Mouse (Mus musculus): ENCODE measurements around the gene Psmd12. TPM values are rescaled to one million over a fixed set of nuclear protein-coding genes. Genes with fewer than 3 reads are reported as not detected.
A peak's percentile ranks its signal among the peaks of the same experiment; 100 is the strongest.

Psmd12 gene
- polyA plus RNA-seq, 1 experiment from 2014 or later, result 172 TPM

- no peak overlapping the region for H3K9ac ChIP-seq (ENCODE audit: low read length)
- peak overlapping the region; percentile 33 for H3K4me2 ChIP-seq (ENCODE audit: low read length)
- no peaks in the 10 kb centered on the region for H3K9me3 ChIP-seq (ENCODE audit: control insufficient read depth, low read length)
- no peaks in the 10 kb centered on the region for H3K27me3 ChIP-seq (replicated peaks; ENCODE audit: control insufficient read depth, insufficient read depth, low read length)
- H3K4me1 ChIP-seq (replicated peaks; ENCODE audit: control insufficient read depth, insufficient read depth, low read length), result peaks cover 22% of the 10 kb centered on the region
- no peak; the same call in 1 of the 2 replicates for ATAC-seq (replicated peaks; ENCODE audit: low FRiP score, low TSS enrichment, low read depth)
- no peak for DNase-seq (ENCODE audit: low spot score)
- H3K4me3 ChIP-seq (ENCODE audit: low read depth, low read length), result no peak overlapping the region
- no peaks in the 10 kb centered on the region for H3K36me3 ChIP-seq (ENCODE audit: control insufficient read depth, insufficient read depth, low read length)
- 40% methylated on average over 19 of the region's 19 CpGs for WGBS
- no peak overlapping the region for H3K27ac ChIP-seq (ENCODE audit: low read depth)
These were observed 24.5 kb upstream of the Psmd12 start for GRCm38 (mm10) chr11:107454546-107455462.

GRCm38 (mm10) chr11:107457282-107457681 is 22.0 kb upstream of the Psmd12 start:
- no peak overlapping the region for H3K27ac ChIP-seq (ENCODE audit: low read depth)
- no peak for DNase-seq (ENCODE audit: low spot score)
- no peaks in the 10 kb centered on the region for H3K9me3 ChIP-seq (ENCODE audit: control insufficient read depth, low read length)
- no peak for ATAC-seq (replicated peaks; ENCODE audit: low FRiP score, low TSS enrichment, low read depth)
- peaks cover 14% of the 10 kb centered on the region for H3K4me1 ChIP-seq (replicated peaks; ENCODE audit: control insufficient read depth, insufficient read depth, low read length)
- H3K36me3 ChIP-seq (ENCODE audit: control insufficient read depth, insufficient read depth, low read length), result no peaks in the 10 kb centered on the region
- H3K4me3 ChIP-seq (ENCODE audit: low read depth, low read length), result no peak overlapping the region
- no peak overlapping the region for H3K9ac ChIP-seq (ENCODE audit: low read length)
- H3K4me2 ChIP-seq (ENCODE audit: low read length), result no peak overlapping the region
- no peaks in the 10 kb centered on the region for H3K27me3 ChIP-seq (replicated peaks; ENCODE audit: control insufficient read depth, insufficient read depth, low read length)
- 91% methylated on average over 3 of the region's 3 CpGs for WGBS

GRCm38 (mm10) chr11:107458286-107458685 is 21.0 kb upstream of the Psmd12 start:
- no peak overlapping the region for H3K4me2 ChIP-seq (ENCODE audit: low read length)
- no peak overlapping the region for H3K27ac ChIP-seq (ENCODE audit: low read depth)
- no peaks in the 10 kb centered on the region for H3K36me3 ChIP-seq (ENCODE audit: control insufficient read depth, insufficient read depth, low read length)
- H3K27me3 ChIP-seq (replicated peaks; ENCODE audit: control insufficient read depth, insufficient read depth, low read length), result no peaks in the 10 kb centered on the region
- H3K9ac ChIP-seq (ENCODE audit: low read length), result no peak overlapping the region
- ATAC-seq (replicated peaks; ENCODE audit: low FRiP score, low TSS enrichment, low read depth), result no peak
- WGBS, result 68% methylated on average over 12 of the region's 12 CpGs
- H3K4me1 ChIP-seq (replicated peaks; ENCODE audit: control insufficient read depth, insufficient read depth, low read length), result peaks cover 14% of the 10 kb centered on the region
- no peak overlapping the region for H3K4me3 ChIP-seq (ENCODE audit: low read depth, low read length)
- no peak for DNase-seq (ENCODE audit: low spot score)
- no peaks in the 10 kb centered on the region for H3K9me3 ChIP-seq (ENCODE audit: control insufficient read depth, low read length)

- Histone ChIP-seq H3K4me3 (ENCODE audit: low read depth, low read length) (no peak overlapping the region), H3K9ac (ENCODE audit: low read length) (no peak overlapping the region), H3K36me3 (ENCODE audit: control insufficient read depth, insufficient read depth, low read length) (no peaks in the 10 kb centered on the region), H3K27ac (ENCODE audit: low read depth) (no peak overlapping the region), H3K4me2 (ENCODE audit: low read length) (no peak overlapping the region), H3K4me1 (replicated peaks; ENCODE audit: control insufficient read depth, insufficient read depth, low read length) (peaks cover 14% of the 10 kb centered on the region), H3K9me3 (ENCODE audit: control insufficient read depth, low read length) (no peaks in the 10 kb centered on the region), H3K27me3 (replicated peaks; ENCODE audit: control insufficient read depth, insufficient read depth, low read length) (no peaks in the 10 kb centered on the region)
- 84% methylated on average over 7 of the region's 7 CpGs for WGBS
- ATAC-seq (replicated peaks; ENCODE audit: low FRiP score, low TSS enrichment, low read depth), result no peak
- DNase-seq (ENCODE audit: low spot score), result no peak
These were observed 20.3 kb upstream of the Psmd12 start for GRCm38 (mm10) chr11:107458986-107459385.

GRCm38 (mm10) chr11:107459828-107460227 is 19.5 kb upstream of the Psmd12 start:
- no peak for ATAC-seq (replicated peaks; ENCODE audit: low FRiP score, low TSS enrichment, low read depth)
- H3K4me2 ChIP-seq (ENCODE audit: low read length), result no peak overlapping the region
- no peak for DNase-seq (ENCODE audit: low spot score)
- H3K36me3 ChIP-seq (ENCODE audit: control insufficient read depth, insufficient read depth, low read length), result no peaks in the 10 kb centered on the region
- peaks cover 12% of the 10 kb centered on the region for H3K4me1 ChIP-seq (replicated peaks; ENCODE audit: control insufficient read depth, insufficient read depth, low read length)
- H3K4me3 ChIP-seq (ENCODE audit: low read depth, low read length), result no peak overlapping the region
- no peak overlapping the region for H3K27ac ChIP-seq (ENCODE audit: low read depth)
- 87% methylated on average over 7 of the region's 7 CpGs for WGBS
- H3K9me3 ChIP-seq (ENCODE audit: control insufficient read depth, low read length), result no peaks in the 10 kb centered on the region
- no peaks in the 10 kb centered on the region for H3K27me3 ChIP-seq (replicated peaks; ENCODE audit: control insufficient read depth, insufficient read depth, low read length)
- no peak overlapping the region for H3K9ac ChIP-seq (ENCODE audit: low read length)

- no peaks in the 10 kb centered on the region for H3K36me3 ChIP-seq (ENCODE audit: control insufficient read depth, insufficient read depth, low read length)
- no peak overlapping the region for H3K4me2 ChIP-seq (ENCODE audit: low read length)
- WGBS, result 94% methylated on average over 3 of the region's 3 CpGs
- no peak for DNase-seq (ENCODE audit: low spot score)
- H3K4me1 ChIP-seq (replicated peaks; ENCODE audit: control insufficient read depth, insufficient read depth, low read length), result peaks cover 5% of the 10 kb centered on the region; the same call in 1 of the 2 replicates
- H3K27ac ChIP-seq (ENCODE audit: low read depth), result no peak overlapping the region
- H3K27me3 ChIP-seq (replicated peaks; ENCODE audit: control insufficient read depth, insufficient read depth, low read length), result no peaks in the 10 kb centered on the region
- H3K9ac ChIP-seq (ENCODE audit: low read length), result no peak overlapping the region
- no peaks in the 10 kb centered on the region for H3K9me3 ChIP-seq (ENCODE audit: control insufficient read depth, low read length)
- H3K4me3 ChIP-seq (ENCODE audit: low read depth, low read length), result no peak overlapping the region
- ATAC-seq (replicated peaks; ENCODE audit: low FRiP score, low TSS enrichment, low read depth), result no peak
These were observed 16.8 kb upstream of the Psmd12 start for GRCm38 (mm10) chr11:107462478-107462877.

- H3K4me2 ChIP-seq (ENCODE audit: low read length), result no peak overlapping the region
- DNase-seq (ENCODE audit: low spot score) (no peak), ATAC-seq (replicated peaks; ENCODE audit: low FRiP score, low TSS enrichment, low read depth) (no peak)
- no peaks in the 10 kb centered on the region for H3K9me3 ChIP-seq (ENCODE audit: control insufficient read depth, low read length)
- H3K4me3 ChIP-seq (ENCODE audit: low read depth, low read length), result no peak overlapping the region
- H3K36me3 ChIP-seq (ENCODE audit: control insufficient read depth, insufficient read depth, low read length), result no peaks in the 10 kb centered on the region
- H3K27me3 ChIP-seq (replicated peaks; ENCODE audit: control insufficient read depth, insufficient read depth, low read length), result no peaks in the 10 kb centered on the region
- H3K9ac ChIP-seq (ENCODE audit: low read length), result no peak overlapping the region
- peaks cover 7% of the 10 kb centered on the region for H3K4me1 ChIP-seq (replicated peaks; ENCODE audit: control insufficient read depth, insufficient read depth, low read length)
- no peak overlapping the region for H3K27ac ChIP-seq (ENCODE audit: low read depth)
- WGBS, result 57% methylated on average over 12 of the region's 12 CpGs
These were observed 16.0 kb upstream of the Psmd12 start for GRCm38 (mm10) chr11:107463251-107463681.

- no peak overlapping the region for H3K4me3 ChIP-seq (ENCODE audit: low read depth, low read length)
- no peak overlapping the region for H3K27ac ChIP-seq (ENCODE audit: low read depth)
- H3K4me2 ChIP-seq (ENCODE audit: low read length), result no peak overlapping the region
- no peaks in the 10 kb centered on the region for H3K9me3 ChIP-seq (ENCODE audit: control insufficient read depth, low read length)
- H3K4me1 ChIP-seq (replicated peaks; ENCODE audit: control insufficient read depth, insufficient read depth, low read length), result peaks cover 8% of the 10 kb centered on the region
- no peaks in the 10 kb centered on the region for H3K36me3 ChIP-seq (ENCODE audit: control insufficient read depth, insufficient read depth, low read length)
- no peaks in the 10 kb centered on the region for H3K27me3 ChIP-seq (replicated peaks; ENCODE audit: control insufficient read depth, insufficient read depth, low read length)
- DNase-seq (ENCODE audit: low spot score), result no peak
- no peak overlapping the region for H3K9ac ChIP-seq (ENCODE audit: low read length)
- no peak for ATAC-seq (replicated peaks; ENCODE audit: low FRiP score, low TSS enrichment, low read depth)
- 65% methylated on average over 6 of the region's 6 CpGs for WGBS
These were observed 15.1 kb upstream of the Psmd12 start for GRCm38 (mm10) chr11:107464141-107464540.

- 93% methylated on average over 4 of the region's 4 CpGs for WGBS
- DNase-seq (ENCODE audit: low spot score), result no peak
- Histone ChIP-seq H3K9me3 (ENCODE audit: control insufficient read depth, low read length) (no peaks in the 10 kb centered on the region), H3K9ac (ENCODE audit: low read length) (no peak overlapping the region), H3K4me2 (ENCODE audit: low read length) (no peak overlapping the region), H3K4me1 (replicated peaks; ENCODE audit: control insufficient read depth, insufficient read depth, low read length) (peaks cover 8% of the 10 kb centered on the region), H3K27me3 (replicated peaks; ENCODE audit: control insufficient read depth, insufficient read depth, low read length) (no peaks in the 10 kb centered on the region), H3K36me3 (ENCODE audit: control insufficient read depth, insufficient read depth, low read length) (no peaks in the 10 kb centered on the region), H3K4me3 (ENCODE audit: low read depth, low read length) (no peak overlapping the region), H3K27ac (ENCODE audit: low read depth) (no peak overlapping the region)
- ATAC-seq (replicated peaks; ENCODE audit: low FRiP score, low TSS enrichment, low read depth), result no peak
These were observed 14.2 kb upstream of the Psmd12 start for GRCm38 (mm10) chr11:107465041-107465440.

Measured in intestine, embryonic 14.5 days (tissue).